Mouse (Mus musculus): ENCODE measurements around the gene Plppr1. TPM values are rescaled to one million over a fixed set of nuclear protein-coding genes. Genes with fewer than 3 reads are reported as not detected.

Gene Plppr1
- polyA plus RNA-seq, 1 experiment from 2014 or later, result 2.9 TPM

DNA sequence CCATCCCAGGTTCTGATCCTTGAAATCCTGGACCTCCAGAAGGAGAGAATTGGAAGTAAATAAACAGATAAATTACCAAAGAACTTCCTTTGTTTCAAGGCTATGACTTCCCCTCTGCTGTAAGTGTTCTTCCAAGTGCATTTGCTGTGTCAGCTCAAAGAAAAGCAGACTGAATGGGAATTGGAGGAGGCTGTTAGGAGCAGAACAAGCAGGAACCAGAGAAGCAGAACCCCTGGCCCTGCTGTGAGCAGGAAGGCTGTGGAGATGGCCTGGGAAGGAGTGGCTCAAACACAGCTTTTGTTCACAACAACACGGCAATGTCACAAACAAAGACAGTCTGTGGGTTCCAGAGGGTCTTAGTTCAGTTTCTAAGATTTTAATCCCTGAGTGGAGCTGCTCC is 20.3 kb downstream of the Plppr1 start:
- 68% methylated on average over 1 of the region's 1 CpGs for WGBS
- H3K36me3 ChIP-seq, result no peaks in the 10 kb centered on the region
- H3K27me3 ChIP-seq (ENCODE audit: low read depth, poor library complexity, severe bottlenecking), result no peaks in the 10 kb centered on the region
- no peak for DNase-seq (ENCODE audit: low spot score)
- H3K9me3 ChIP-seq (replicated peaks), result no peaks in the 10 kb centered on the region
- no peak overlapping the region for H3K4me3 ChIP-seq
- H3K27ac ChIP-seq, result no peak overlapping the region
- H3K4me1 ChIP-seq, result no peaks in the 10 kb centered on the region

DNA sequence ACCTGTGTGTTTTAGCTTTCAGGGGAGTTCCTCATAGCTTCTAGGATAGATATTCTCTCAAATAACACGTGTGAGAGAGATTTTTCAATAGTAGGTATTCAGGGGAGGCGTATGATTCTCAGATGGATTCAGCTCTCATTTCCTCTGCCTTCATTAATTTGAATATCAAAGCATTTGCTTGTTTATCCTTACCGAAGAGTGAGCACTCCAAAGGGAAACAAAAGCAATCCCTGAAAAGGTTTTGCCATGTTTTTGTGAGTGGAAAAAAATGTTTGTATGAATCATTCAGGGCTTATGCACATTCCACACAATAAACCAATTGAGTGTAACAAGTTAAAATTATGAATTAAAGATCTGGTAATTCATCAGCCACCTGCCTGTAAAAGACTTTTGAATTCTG is 29.1 kb downstream of the Plppr1 start:
- no peak overlapping the region for H3K27ac ChIP-seq
- no peak overlapping the region for H3K4me3 ChIP-seq
- H3K9me3 ChIP-seq (replicated peaks), result no peaks in the 10 kb centered on the region
- H3K4me1 ChIP-seq, result peaks cover 4% of the 10 kb centered on the region
- no peaks in the 10 kb centered on the region for H3K27me3 ChIP-seq (ENCODE audit: low read depth, poor library complexity, severe bottlenecking)
- 70% methylated on average over 3 of the region's 3 CpGs for WGBS
- DNase-seq (ENCODE audit: low spot score), result no peak
- no peaks in the 10 kb centered on the region for H3K36me3 ChIP-seq

DNA sequence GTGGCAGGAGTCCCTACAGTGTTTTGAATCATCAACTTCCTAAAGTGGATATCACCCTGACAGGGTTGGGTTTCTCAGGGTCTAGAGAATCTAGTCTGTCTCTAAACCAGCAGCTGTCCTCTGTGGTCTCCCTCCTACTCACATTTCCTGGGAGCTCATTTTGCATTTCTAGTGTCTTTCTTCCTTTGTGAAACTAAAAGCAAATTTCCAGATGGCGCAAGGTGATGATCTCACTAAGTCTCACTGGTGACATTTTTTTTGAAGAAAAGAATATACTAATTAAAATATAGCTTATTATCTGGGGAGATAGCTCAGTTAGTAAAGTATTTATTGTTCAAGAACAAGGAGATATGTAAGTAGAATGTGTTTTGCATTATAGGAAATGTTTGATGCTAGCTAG is 31.4 kb downstream of the Plppr1 start:
- H3K4me3 ChIP-seq, result no peak overlapping the region
- no peak for DNase-seq (ENCODE audit: low spot score)
- H3K27me3 ChIP-seq (ENCODE audit: low read depth, poor library complexity, severe bottlenecking), result no peaks in the 10 kb centered on the region
- whole genome bisulfite sequencing, result 98% methylated on average over 1 of the region's 1 CpGs
- H3K9me3 ChIP-seq (replicated peaks), result no peaks in the 10 kb centered on the region
- no peak overlapping the region for H3K27ac ChIP-seq
- H3K36me3 ChIP-seq, result no peaks in the 10 kb centered on the region
- H3K4me1 ChIP-seq, result peaks cover 7% of the 10 kb centered on the region

DNA sequence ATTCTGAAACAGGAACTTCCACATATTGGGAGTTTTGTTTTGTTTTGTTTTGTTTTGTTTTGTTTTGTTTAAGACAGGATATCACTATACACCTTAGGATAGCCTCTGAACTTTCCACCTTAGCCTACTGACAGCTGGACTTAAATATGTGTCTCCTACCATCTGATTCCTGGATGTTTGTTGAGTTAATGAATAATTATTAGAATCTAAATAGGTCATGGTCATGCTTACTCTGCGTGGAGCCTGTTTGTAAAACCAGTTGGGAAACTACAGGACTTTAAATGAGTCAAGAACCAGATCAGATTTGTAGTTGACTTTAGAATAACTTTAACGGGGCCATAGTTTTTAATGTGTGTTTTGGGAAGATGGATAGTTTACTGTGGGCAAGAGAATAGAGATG is 40.4 kb downstream of the Plppr1 start:
- 82% methylated on average over 2 of the region's 2 CpGs for WGBS
- Histone ChIP-seq H3K9me3 (replicated peaks) (no peaks in the 10 kb centered on the region), H3K4me3 (no peak overlapping the region), H3K36me3 (no peaks in the 10 kb centered on the region), H3K27ac (no peak overlapping the region), H3K4me1 (0 out of 2 replicates have a peak, but pooled peaks cover 3% of the 10 kb centered on the region), H3K27me3 (ENCODE audit: low read depth, poor library complexity, severe bottlenecking) (no peaks in the 10 kb centered on the region)
- no peak for DNase-seq (ENCODE audit: low spot score)

DNA sequence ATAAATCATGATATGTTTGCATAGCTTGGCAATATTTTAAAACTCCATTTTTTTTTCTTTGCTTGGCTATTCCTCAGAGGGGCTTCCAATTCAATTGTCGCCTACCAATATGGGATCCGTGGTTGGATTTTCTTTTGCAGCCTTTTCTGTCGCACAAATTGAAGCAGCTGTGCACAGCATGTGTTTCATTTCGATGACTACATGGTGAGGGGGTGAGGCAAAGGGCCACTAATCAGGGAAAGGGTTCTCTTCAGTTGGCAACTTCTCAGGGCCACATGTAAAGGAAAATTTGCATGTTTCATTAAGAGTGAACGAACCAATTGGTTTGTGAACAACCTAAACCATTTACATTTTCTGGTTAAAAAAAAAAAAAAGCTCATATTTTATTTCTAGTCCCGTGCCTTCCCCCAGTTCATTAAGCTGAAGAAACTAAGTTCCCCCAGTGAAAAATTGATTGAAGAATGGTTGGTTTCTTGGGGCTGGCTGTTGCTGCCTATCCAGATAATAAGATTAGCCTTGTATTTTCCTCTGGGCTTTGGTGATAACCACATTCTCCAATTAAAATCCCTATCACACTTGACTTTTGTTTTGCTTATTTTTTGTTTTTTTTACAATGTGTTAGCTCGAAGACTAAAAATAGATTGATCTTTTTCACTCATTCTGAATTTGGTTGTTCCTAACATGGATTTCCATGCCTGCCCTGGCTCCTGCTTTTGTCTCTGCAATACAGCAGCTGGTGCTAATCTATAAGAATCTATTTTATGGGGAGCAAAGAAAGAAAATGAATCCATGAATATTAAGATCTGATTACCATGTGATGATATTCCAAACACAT is 43.1 kb downstream of the Plppr1 start:
- 77% methylated on average over 7 of the region's 7 CpGs for WGBS
- Histone ChIP-seq H3K36me3 (no peaks in the 10 kb centered on the region), H3K27ac (no peak overlapping the region)

DNA sequence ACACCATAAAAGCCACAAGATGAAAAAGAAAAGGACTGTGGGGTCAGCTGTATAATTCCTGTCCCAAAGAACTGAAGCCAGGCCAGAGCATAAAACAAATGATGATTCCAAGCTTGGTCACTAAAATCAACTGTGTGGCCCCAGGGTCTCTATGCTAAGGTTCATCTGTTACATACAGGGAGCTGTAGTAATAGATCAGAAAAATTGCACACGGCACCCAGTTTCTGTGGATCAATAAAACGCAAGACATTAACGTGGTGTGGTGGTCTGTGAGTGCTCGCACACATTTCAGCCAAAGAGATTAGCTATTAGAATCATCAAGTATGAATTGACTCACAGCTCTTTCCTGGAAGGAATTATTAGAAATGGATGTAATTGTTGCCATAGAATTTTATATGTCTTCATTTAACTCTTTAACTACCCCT is 43.7 kb downstream of the Plppr1 start:
- DNase-seq (ENCODE audit: low spot score), result no peak
- Histone ChIP-seq H3K27me3 (ENCODE audit: low read depth, poor library complexity, severe bottlenecking) (no peaks in the 10 kb centered on the region), H3K27ac (no peak overlapping the region), H3K4me1 (0 out of 2 replicates have a peak, but pooled peaks cover 6% of the 10 kb centered on the region), H3K36me3 (no peaks in the 10 kb centered on the region), H3K9me3 (replicated peaks) (no peaks in the 10 kb centered on the region), H3K4me3 (no peak overlapping the region)
- 95% methylated on average over 4 of the region's 4 CpGs for WGBS

More for the DNA sequence above, 43.1 kb downstream of the Plppr1 start:
- DNase-seq (ENCODE audit: low spot score), result no peak
- 0 out of 2 replicates have a peak, but pooled peaks cover 6% of the 10 kb centered on the region for H3K4me1 ChIP-seq
- no peak overlapping the region for H3K4me3 ChIP-seq
- H3K27me3 ChIP-seq (ENCODE audit: low read depth, poor library complexity, severe bottlenecking), result no peaks in the 10 kb centered on the region
- no peaks in the 10 kb centered on the region for H3K9me3 ChIP-seq (replicated peaks)

DNA sequence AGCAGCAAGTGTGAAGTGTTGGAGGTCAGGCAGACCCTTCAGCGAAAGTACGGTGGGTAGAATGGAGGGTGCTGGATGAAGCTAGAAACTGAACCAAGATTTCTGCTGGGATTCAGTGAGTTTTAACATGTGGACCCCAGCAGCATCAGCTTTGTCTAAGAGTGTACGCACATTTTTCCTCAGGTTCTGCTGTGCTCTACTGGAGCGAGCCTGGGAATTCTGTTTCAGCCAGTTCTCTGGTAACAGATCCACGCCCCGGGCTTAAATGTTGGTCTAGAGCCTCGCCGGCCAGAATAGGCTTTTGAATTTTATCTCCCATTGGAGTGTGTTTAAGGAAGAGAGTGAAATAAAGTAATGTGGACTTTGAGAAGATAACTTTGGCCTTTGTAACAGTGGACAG is 45.8 kb downstream of the Plppr1 start:
- WGBS, result 91% methylated on average over 8 of the region's 8 CpGs
- no peak for DNase-seq (ENCODE audit: low spot score)

DNA sequence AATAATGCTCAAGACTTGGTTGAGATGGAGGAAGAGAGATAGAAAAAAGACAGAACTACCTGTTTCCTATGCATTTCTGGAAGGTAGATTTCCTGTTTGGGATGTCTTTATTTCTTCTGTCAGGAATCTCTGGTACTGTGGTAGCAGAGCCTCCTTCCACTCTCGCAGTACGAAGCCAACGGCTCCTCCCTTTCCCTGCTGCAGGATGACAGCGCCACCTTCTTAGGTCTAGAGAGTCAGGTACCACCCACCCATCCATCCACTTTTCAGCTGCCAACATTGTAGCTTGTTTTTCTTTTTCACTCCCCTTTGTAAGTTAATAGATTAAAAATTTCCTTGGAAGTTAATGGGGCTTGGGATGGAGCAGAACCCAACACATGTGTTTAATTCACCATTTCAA is 48.8 kb downstream of the Plppr1 start:
- Histone ChIP-seq H3K27me3 (ENCODE audit: low read depth, poor library complexity, severe bottlenecking) (no peaks in the 10 kb centered on the region), H3K9me3 (replicated peaks) (no peaks in the 10 kb centered on the region), H3K4me3 (no peak overlapping the region), H3K36me3 (no peaks in the 10 kb centered on the region), H3K27ac (no peak overlapping the region), H3K4me1 (0 out of 2 replicates have a peak, but pooled peaks cover 3% of the 10 kb centered on the region)
- 87% methylated on average over 4 of the region's 4 CpGs for WGBS
- DNase-seq (ENCODE audit: low spot score), result no peak

More for the DNA sequence above, 45.8 kb downstream of the Plppr1 start:
- no peak overlapping the region for H3K27ac ChIP-seq
- H3K36me3 ChIP-seq, result no peaks in the 10 kb centered on the region
- H3K4me3 ChIP-seq, result no peak overlapping the region
- H3K27me3 ChIP-seq (ENCODE audit: low read depth, poor library complexity, severe bottlenecking), result no peaks in the 10 kb centered on the region
- 0 out of 2 replicates have a peak, but pooled peaks cover 6% of the 10 kb centered on the region for H3K4me1 ChIP-seq
- H3K9me3 ChIP-seq (replicated peaks), result no peaks in the 10 kb centered on the region

DNA sequence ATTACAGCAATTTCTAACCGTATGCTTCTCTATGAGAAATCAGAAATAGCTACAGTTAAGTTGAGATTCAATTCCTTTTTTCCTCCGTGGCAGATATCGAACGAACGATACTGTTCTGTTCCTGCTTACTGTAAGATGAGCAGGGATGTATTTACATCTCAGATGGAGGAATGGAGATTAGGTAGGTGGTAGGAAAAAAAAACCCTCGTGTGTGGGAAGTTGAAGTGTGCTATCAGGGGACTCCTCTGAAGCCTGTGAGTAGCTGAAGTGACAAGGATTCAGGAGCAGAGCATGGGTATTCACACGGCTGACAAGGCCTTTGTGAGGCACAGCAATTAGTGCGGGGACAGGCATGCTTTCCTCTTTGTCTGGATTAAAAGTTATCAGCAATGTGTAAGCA is 49.3 kb downstream of the Plppr1 start:
- Histone ChIP-seq H3K27ac (no peak overlapping the region), H3K4me1 (0 out of 2 replicates have a peak, but pooled peaks cover 3% of the 10 kb centered on the region), H3K36me3 (no peaks in the 10 kb centered on the region), H3K9me3 (replicated peaks) (no peaks in the 10 kb centered on the region), H3K27me3 (ENCODE audit: low read depth, poor library complexity, severe bottlenecking) (no peaks in the 10 kb centered on the region), H3K4me3 (no peak overlapping the region)
- no peak for DNase-seq (ENCODE audit: low spot score)
- 87% methylated on average over 8 of the region's 8 CpGs for WGBS

DNA sequence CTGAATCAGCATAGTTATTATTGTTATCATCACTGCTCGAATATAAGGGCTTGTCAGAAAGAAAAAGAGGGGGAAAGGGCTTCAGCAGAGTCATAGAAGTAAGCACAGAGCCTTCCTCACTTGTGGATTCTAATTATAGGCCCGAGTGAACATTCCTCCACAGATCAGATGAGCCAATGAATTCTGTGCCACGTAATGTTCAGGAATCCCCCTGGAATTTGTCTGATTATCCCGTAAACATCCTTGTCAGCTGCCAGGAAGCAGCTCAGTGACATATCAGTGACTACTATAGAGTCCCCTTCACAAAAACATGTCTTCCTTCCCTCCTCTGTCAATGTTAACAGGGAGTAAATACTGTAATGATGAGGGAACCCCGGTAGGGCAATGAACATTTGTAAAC is 50.9 kb downstream of the Plppr1 start:
- no peaks in the 10 kb centered on the region for H3K36me3 ChIP-seq
- no peak overlapping the region for H3K27ac ChIP-seq
- no peaks in the 10 kb centered on the region for H3K27me3 ChIP-seq (ENCODE audit: low read depth, poor library complexity, severe bottlenecking)
- H3K4me1 ChIP-seq, result no peaks in the 10 kb centered on the region
- no peak overlapping the region for H3K4me3 ChIP-seq
- WGBS, result 66% methylated on average over 5 of the region's 5 CpGs
- no peaks in the 10 kb centered on the region for H3K9me3 ChIP-seq (replicated peaks)
- DNase-seq (ENCODE audit: low spot score), result no peak

DNA sequence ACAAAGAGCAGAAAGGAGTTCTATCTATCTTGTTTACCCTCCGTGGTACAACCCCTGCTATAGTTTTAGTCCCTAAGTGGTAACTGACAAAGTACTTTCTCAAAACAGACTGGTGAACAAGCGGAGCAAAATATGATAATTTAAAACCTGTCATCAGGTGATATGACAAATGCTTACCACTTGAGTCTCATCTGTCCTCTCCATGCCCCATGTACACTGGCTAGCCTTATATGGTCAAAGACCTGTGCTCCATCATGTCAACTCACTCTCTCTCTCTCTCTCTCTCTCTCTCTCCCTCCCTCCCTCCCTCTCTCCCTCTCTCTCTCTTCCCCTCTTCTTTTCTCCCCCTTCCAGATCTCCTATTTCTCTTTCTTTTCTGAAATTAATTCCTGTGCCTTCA is 59.8 kb downstream of the Plppr1 start:
- no peaks in the 10 kb centered on the region for H3K27me3 ChIP-seq (ENCODE audit: low read depth, poor library complexity, severe bottlenecking)
- H3K4me3 ChIP-seq, result no peak overlapping the region
- 84% methylated on average over 2 of the region's 2 CpGs for WGBS
- H3K9me3 ChIP-seq (replicated peaks), result no peaks in the 10 kb centered on the region
- H3K36me3 ChIP-seq, result no peaks in the 10 kb centered on the region
- H3K4me1 ChIP-seq, result no peaks in the 10 kb centered on the region
- H3K27ac ChIP-seq, result no peak overlapping the region
- DNase-seq (ENCODE audit: low spot score), result no peak

DNA sequence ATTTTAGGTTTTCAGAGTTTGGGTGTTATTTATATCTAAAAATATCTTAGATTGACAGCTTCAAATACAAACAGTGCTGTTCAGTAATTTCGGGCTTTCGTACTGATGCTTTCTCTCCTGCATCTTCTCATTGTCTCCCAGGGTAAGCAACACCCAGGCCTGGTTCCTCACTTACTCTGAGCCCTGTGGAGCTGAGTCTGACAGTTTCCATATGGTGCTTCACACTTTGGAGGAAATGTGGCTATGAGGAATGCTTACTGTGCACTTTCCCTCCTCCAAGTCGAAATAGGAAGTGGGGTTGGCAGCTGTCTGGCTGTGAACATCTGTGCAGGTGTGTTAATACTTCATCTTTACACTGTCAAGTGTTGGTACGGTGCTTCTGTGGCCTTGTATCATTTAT is 85.7 kb downstream of the Plppr1 start:
- no peak overlapping the region for H3K4me3 ChIP-seq
- H3K9me3 ChIP-seq (replicated peaks), result no peaks in the 10 kb centered on the region
- no peak overlapping the region for H3K27ac ChIP-seq
- no peaks in the 10 kb centered on the region for H3K36me3 ChIP-seq
- WGBS, result 80% methylated on average over 4 of the region's 4 CpGs
- H3K4me1 ChIP-seq, result 0 out of 2 replicates have a peak, but pooled peaks cover 2% of the 10 kb centered on the region
- no peak for DNase-seq (ENCODE audit: low spot score)
- no peaks in the 10 kb centered on the region for H3K27me3 ChIP-seq (ENCODE audit: low read depth, poor library complexity, severe bottlenecking)

DNA sequence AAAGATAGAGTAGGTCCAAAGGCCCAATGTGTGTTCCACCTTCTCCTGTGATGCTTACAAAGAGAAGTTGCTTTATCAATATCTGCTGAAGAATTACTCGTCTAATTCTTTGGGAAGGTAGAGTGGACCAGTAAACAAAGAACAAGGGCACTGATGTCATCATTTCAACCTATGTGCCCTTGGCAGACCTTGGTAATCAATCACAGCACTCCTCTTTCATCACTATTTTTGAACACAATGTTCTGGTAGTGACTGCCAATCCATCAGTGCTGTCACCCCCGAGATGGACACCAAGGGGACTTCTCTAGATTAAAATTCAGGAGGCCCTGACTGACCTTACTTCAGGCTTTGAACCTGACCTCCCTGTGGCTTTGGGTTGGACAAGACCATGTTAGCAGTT is 89.7 kb downstream of the Plppr1 start:
- 0 out of 2 replicates have a peak, but pooled peaks cover 5% of the 10 kb centered on the region for H3K4me1 ChIP-seq
- H3K27me3 ChIP-seq (ENCODE audit: low read depth, poor library complexity, severe bottlenecking), result no peaks in the 10 kb centered on the region
- 75% methylated on average over 2 of the region's 2 CpGs for whole genome bisulfite sequencing
- H3K36me3 ChIP-seq, result no peaks in the 10 kb centered on the region
- no peak overlapping the region for H3K4me3 ChIP-seq
- no peaks in the 10 kb centered on the region for H3K9me3 ChIP-seq (replicated peaks)
- no peak overlapping the region for H3K27ac ChIP-seq
- no peak for DNase-seq (ENCODE audit: low spot score)
